Mouse (Mus musculus): ENCODE data around the gene Rpl3. TPM values are rescaled to one million over a fixed set of nuclear protein-coding genes. Genes with fewer than 3 reads are reported as not detected.

Gene Rpl3
- 680 and 714 TPM in 2 replicates for polyA plus RNA-seq (2012; rRNA removed)

- peak within 1 kb of the TSS; percentile 97 for H3K27ac ChIP-seq (ENCODE audit: insufficient read depth, low read length)
- TF ChIP-seq CTCF (IDR thresholded peaks at IDR 0.05; ENCODE audit: extremely low read depth, insufficient read depth, low read length): peak; percentile 53
- 0 out of 2 replicates have a peak, but pooled peaks have one; percentile 59 for TF ChIP-seq POLR2A (IDR thresholded peaks at IDR 0.05; ENCODE audit: extremely low read depth, insufficient read depth, low read length)
- H3K4me3 ChIP-seq (ENCODE audit: insufficient read depth, low read length): peak within 1 kb of the TSS; percentile 98
- peaks cover 2% of the 10 kb centered on the region for H3K4me1 ChIP-seq (ENCODE audit: control insufficient read depth, insufficient read depth, low read length)
Observed at GRCm38 (mm10) chr15:80091121-80091955, at the start of gene Rpl3, which contains the start of gene Syngr1. Gene Rpl3, minus strand, starts transcription at chr15:80091868. Gene Syngr1, plus strand, starts transcription at chr15:80091334.

GRCm38 (mm10) chr15:80140878-80141277 is 49.2 kb upstream of the Rpl3 start:
- Histone ChIP-seq H3K4me3 (ENCODE audit: insufficient read depth, low read length) (no peak overlapping the region), H3K4me1 (ENCODE audit: control insufficient read depth, insufficient read depth, low read length) (peaks cover 11% of the 10 kb centered on the region), H3K27ac (ENCODE audit: insufficient read depth, low read length) (no peak overlapping the region)
- TF ChIP-seq CTCF (IDR thresholded peaks at IDR 0.05; ENCODE audit: extremely low read depth, insufficient read depth, low read length) (no peak), POLR2A (IDR thresholded peaks at IDR 0.05; ENCODE audit: extremely low read depth, insufficient read depth, low read length) (no peak)

- no peak overlapping the region for H3K4me3 ChIP-seq (ENCODE audit: insufficient read depth, low read length)
- H3K4me1 ChIP-seq (ENCODE audit: control insufficient read depth, insufficient read depth, low read length): peaks cover 11% of the 10 kb centered on the region
- H3K27ac ChIP-seq (ENCODE audit: insufficient read depth, low read length): no peak overlapping the region
- TF ChIP-seq POLR2A (IDR thresholded peaks at IDR 0.05; ENCODE audit: extremely low read depth, insufficient read depth, low read length) (no peak), CTCF (IDR thresholded peaks at IDR 0.05; ENCODE audit: extremely low read depth, insufficient read depth, low read length) (no peak)
Observed at GRCm38 (mm10) chr15:80140302-80140701, 48.6 kb upstream of the Rpl3 start.

- no peak for TF ChIP-seq POLR2A (IDR thresholded peaks at IDR 0.05; ENCODE audit: extremely low read depth, insufficient read depth, low read length)
- TF ChIP-seq CTCF (IDR thresholded peaks at IDR 0.05; ENCODE audit: extremely low read depth, insufficient read depth, low read length): no peak
- no peak overlapping the region for H3K4me3 ChIP-seq (ENCODE audit: insufficient read depth, low read length)
- H3K27ac ChIP-seq (ENCODE audit: insufficient read depth, low read length): peak overlapping the region; percentile 8; the same call in 1 of the 2 replicates
- peaks cover 18% of the 10 kb centered on the region for H3K4me1 ChIP-seq (ENCODE audit: control insufficient read depth, insufficient read depth, low read length)
Observed at GRCm38 (mm10) chr15:80137945-80138791, 46.5 kb upstream of the Rpl3 start.

GRCm38 (mm10) chr15:80136645-80137044 is 45.0 kb upstream of the Rpl3 start:
- Histone ChIP-seq H3K27ac (ENCODE audit: insufficient read depth, low read length) (no peak overlapping the region), H3K4me3 (ENCODE audit: insufficient read depth, low read length) (no peak overlapping the region), H3K4me1 (ENCODE audit: control insufficient read depth, insufficient read depth, low read length) (peaks cover 18% of the 10 kb centered on the region)
- TF ChIP-seq CTCF (IDR thresholded peaks at IDR 0.05; ENCODE audit: extremely low read depth, insufficient read depth, low read length) (no peak), POLR2A (IDR thresholded peaks at IDR 0.05; ENCODE audit: extremely low read depth, insufficient read depth, low read length) (no peak)

- TF ChIP-seq CTCF (IDR thresholded peaks at IDR 0.05; ENCODE audit: extremely low read depth, insufficient read depth, low read length) (no peak), POLR2A (IDR thresholded peaks at IDR 0.05; ENCODE audit: extremely low read depth, insufficient read depth, low read length) (no peak)
- no peak overlapping the region for H3K4me3 ChIP-seq (ENCODE audit: insufficient read depth, low read length)
Observed at GRCm38 (mm10) chr15:80135499-80135898, 43.8 kb upstream of the Rpl3 start.

GRCm38 (mm10) chr15:80134450-80134847 is 42.8 kb upstream of the Rpl3 start:
- H3K4me1 ChIP-seq (ENCODE audit: control insufficient read depth, insufficient read depth, low read length): peaks cover 18% of the 10 kb centered on the region
- H3K4me3 ChIP-seq (ENCODE audit: insufficient read depth, low read length): peak overlapping the region; percentile 97; the same call in 1 of the 2 replicates
- peak overlapping the region; percentile 95 for H3K27ac ChIP-seq (ENCODE audit: insufficient read depth, low read length)
- TF ChIP-seq CTCF (IDR thresholded peaks at IDR 0.05; ENCODE audit: extremely low read depth, insufficient read depth, low read length) (no peak), POLR2A (IDR thresholded peaks at IDR 0.05; ENCODE audit: extremely low read depth, insufficient read depth, low read length) (no peak)

More at GRCm38 (mm10) chr15:80135499-80135898, 43.8 kb upstream of the Rpl3 start:
- H3K4me1 ChIP-seq (ENCODE audit: control insufficient read depth, insufficient read depth, low read length): peaks cover 18% of the 10 kb centered on the region
- H3K27ac ChIP-seq (ENCODE audit: insufficient read depth, low read length): no peak overlapping the region

GRCm38 (mm10) chr15:80133682-80134449 is 42.2 kb upstream of the Rpl3 start:
- Histone ChIP-seq H3K4me3 (ENCODE audit: insufficient read depth, low read length) (peak overlapping the region; percentile 97), H3K27ac (ENCODE audit: insufficient read depth, low read length) (peak overlapping the region; percentile 95)
- TF ChIP-seq POLR2A (IDR thresholded peaks at IDR 0.05; ENCODE audit: extremely low read depth, insufficient read depth, low read length) (no peak), CTCF (IDR thresholded peaks at IDR 0.05; ENCODE audit: extremely low read depth, insufficient read depth, low read length) (no peak)

More at GRCm38 (mm10) chr15:80133682-80134449, 42.2 kb upstream of the Rpl3 start:
- H3K4me1 ChIP-seq (ENCODE audit: control insufficient read depth, insufficient read depth, low read length): peaks cover 15% of the 10 kb centered on the region
